Mouse (Mus musculus) regulatory T cell (primary cell): ENCODE data around the gene Prdm12.

Experiments
- in situ Hi-C: fragments of 300-600 bp; cut with MboI, MseI; formaldehyde crosslinking; loops from one replicate; pipeline ENCODE4 v1.15.1; 2025; ENCODE audit warnings: high pct_unique_total_duplicates

Prdm12 gene

GRCm38 (mm10) chr2:31641929-31642328 is 2.1 kb downstream of the Prdm12 start:
- in situ Hi-C loops: no loop called here

GRCm38 (mm10) chr2:31653971-31654853 is 14.4 kb downstream of the Prdm12 start:
- in situ Hi-C loops: loop anchor here (5.0 kb wide), 1 partner anchor 172 kb away; no protein-coding TSS in a partner anchor

GRCm38 (mm10) chr2:31654854-31655559 is 15.2 kb downstream of the Prdm12 start:
- in situ Hi-C loops: loop anchor here (5.0 kb wide), 1 partner anchor 173 kb away; no protein-coding TSS in a partner anchor

GRCm38 (mm10) chr2:31656374-31656773 is 16.5 kb downstream of the Prdm12 start:
- in situ Hi-C loops: no loop called here

GRCm38 (mm10) chr2:31662939-31663803 is 23.3 kb downstream of the Prdm12 start:
- in situ Hi-C loops: no loop called here

GRCm38 (mm10) chr2:31663804-31664180 is 24.0 kb downstream of the Prdm12 start:
- in situ Hi-C loops: no loop called here

- in situ Hi-C loops: no loop called here
Measured at GRCm38 (mm10) chr2:31667332-31667731, 27.5 kb downstream of the Prdm12 start.

- in situ Hi-C loops: no loop called here
Measured at GRCm38 (mm10) chr2:31670551-31671035, 30.8 kb downstream of the Prdm12 start, which contains the start of gene Exosc2. Gene Exosc2 (plus strand): TSS chr2:31670715.

- in situ Hi-C loops: no loop called here
Measured at GRCm38 (mm10) chr2:31678641-31679040, 38.8 kb downstream of the Prdm12 start.

GRCm38 (mm10) chr2:31681051-31681707 is 41.3 kb downstream of the Prdm12 start:
- in situ Hi-C loops: loop anchor here (10.0 kb wide), 1 partner anchor 1284 kb away; the partner anchor contains the start of genes Lrsam1 and Rpl12

- in situ Hi-C loops: loop anchor here (10.0 kb wide), 1 partner anchor 1283 kb away; the partner anchor contains the start of genes Lrsam1 and Rpl12
Measured at GRCm38 (mm10) chr2:31681731-31682235, 41.9 kb downstream of the Prdm12 start.

GRCm38 (mm10) chr2:31683666-31684065 is 43.8 kb downstream of the Prdm12 start:
- in situ Hi-C loops: loop anchor here (10.0 kb wide), 1 partner anchor 1281 kb away; the partner anchor contains the start of genes Lrsam1 and Rpl12

GRCm38 (mm10) chr2:31688074-31688925 is 48.5 kb downstream of the Prdm12 start, which contains the start of gene Abl1:
Gene Abl1 (plus strand): TSS chr2:31688376.
- in situ Hi-C loops: loop anchor here (5.0 to 10.0 kb wide), 2 partner anchors 99 to 1277 kb away; partner anchors contain the start of genes Lrsam1 and Rpl12

GRCm38 (mm10) chr2:31689045-31689444 is 49.2 kb downstream of the Prdm12 start:
- in situ Hi-C loops: loop anchor here (5.0 to 10.0 kb wide), 2 partner anchors 98 to 1276 kb away; partner anchors contain the start of genes Lrsam1 and Rpl12

GRCm38 (mm10) chr2:31690063-31690462 is 50.2 kb downstream of the Prdm12 start:
- in situ Hi-C loops: no loop called here

GRCm38 (mm10) chr2:31698209-31698608 is 58.4 kb downstream of the Prdm12 start:
- in situ Hi-C loops: no loop called here

GRCm38 (mm10) chr2:31700545-31701446 is 61.0 kb downstream of the Prdm12 start:
- in situ Hi-C loops: no loop called here

GRCm38 (mm10) chr2:31703226-31703625 is 63.4 kb downstream of the Prdm12 start:
- in situ Hi-C loops: no loop called here
